Mouse (Mus musculus) heart, embryonic 16.5 days (tissue): ENCODE results near the gene Hmga2. TPM values are rescaled to one million over a fixed set of nuclear protein-coding genes. Genes with fewer than 3 reads are reported as not detected.
A peak's percentile ranks its signal among the peaks of the same experiment; 100 is the strongest.

Source experiments
- ATAC-seq: fragments of 200-750 bp; cut with Nextera tagmentation; replicated peaks from 2 replicates; pipeline ENCODE4 v1.8.0; 2017; ENCODE audit warnings: moderate number of reproducible peaks; ENCODE audit not compliant: insufficient read depth, low FRiP score; ENCODE audit errors: extremely low read depth
- H3K27ac ChIP-seq: fragments of 300-500 bp; sonication (generic); 2 replicates; pipeline ENCODE4 v1.5.1; 2014; ENCODE audit warnings: mild to moderate bottlenecking, low read length, control low read depth, moderate library complexity
- H3K27me3 ChIP-seq: fragments of 300-500 bp; sonication (generic); 2 replicates; pipeline ENCODE4 v1.6.1; 2014; ENCODE audit warnings: low read length, mixed read lengths; ENCODE audit not compliant: control insufficient read depth, insufficient read depth
- H3K36me3 ChIP-seq: fragments of 300-500 bp; sonication (generic); 2 replicates; pipeline ENCODE4 v1.6.1; 2014; ENCODE audit not compliant: control insufficient read depth, insufficient read depth
- H3K4me1 ChIP-seq: fragments of 300-500 bp; sonication (generic); 2 replicates; pipeline ENCODE4 v1.6.1; 2014; ENCODE audit warnings: low read length, mixed read lengths; ENCODE audit not compliant: control insufficient read depth, insufficient read depth
- H3K4me2 ChIP-seq: fragments of 300-500 bp; sonication (generic); 2 replicates; pipeline ENCODE4 v1.6.1; 2014; ENCODE audit warnings: low read depth, mild to moderate bottlenecking, control low read depth, low read length
- H3K4me3 ChIP-seq: fragments of 300-500 bp; sonication (generic); 2 replicates; pipeline ENCODE4 v1.5.1; 2014; ENCODE audit warnings: mild to moderate bottlenecking, control low read depth, low read length
- H3K9ac ChIP-seq: fragments of 300-500 bp; sonication (generic); 2 replicates; pipeline ENCODE4 v1.6.1; 2014; ENCODE audit warnings: low read length, control low read depth
- H3K9me3 ChIP-seq: fragments of 300-500 bp; sonication (generic); replicated peaks from 2 replicates; pipeline ENCODE4 v1.6.1; 2016; ENCODE audit warnings: low read length; ENCODE audit not compliant: control insufficient read depth
- WGBS: fragments of 180-500 bp; shearing (Covaris S2); extraction: QIAGEN DNeasy Blood & Tissue Kit; methylation state at CpG from one replicate; pipeline ENCODE4 v1.1.7; 2014; 5-methylcytosine and 5-hydroxymethylcytosine counted together
- polyA plus RNA-seq: library from polyadenylated mRNA; unstranded; fragments of >200 nt; fragmentation: Nextera tagmentation; extraction: Ambion mirVana; gene quantifications from 2 replicates; pipeline ENCODE4 v1.2.1, GENCODE M21; 2015

The Hmga2 gene
- polyA plus RNA-seq, 1 experiment from 2014 or later = 1.8 TPM

- Histone ChIP-seq H3K27ac (no peak overlapping the region), H3K9ac (no peak overlapping the region)
- WGBS = 42% methylated on average over 6 of the region's 6 CpGs
Observed at GRCm38 (mm10) chr10:120398745-120399144, 77.5 kb downstream of the Hmga2 start.

GRCm38 (mm10) chr10:120397211-120397631, 79.0 kb downstream of the Hmga2 start:
- no peak for ATAC-seq

More at GRCm38 (mm10) chr10:120398745-120399144, 77.5 kb downstream of the Hmga2 start:
- H3K4me2 ChIP-seq = no peak overlapping the region
- no peaks in the 10 kb centered on the region for H3K9me3 ChIP-seq
- H3K4me1 ChIP-seq = peaks cover 16% of the 10 kb centered on the region
- no peak overlapping the region for H3K4me3 ChIP-seq
- no peak for ATAC-seq
- H3K36me3 ChIP-seq = no peaks in the 10 kb centered on the region
- no peaks in the 10 kb centered on the region for H3K27me3 ChIP-seq

GRCm38 (mm10) chr10:120395550-120395949, 80.7 kb downstream of the Hmga2 start:
- Histone ChIP-seq H3K4me2 (no peak overlapping the region), H3K9me3 (no peaks in the 10 kb centered on the region), H3K27me3 (no peaks in the 10 kb centered on the region), H3K27ac (no peak overlapping the region), H3K9ac (no peak overlapping the region), H3K4me3 (no peak overlapping the region), H3K4me1 (peaks cover 8% of the 10 kb centered on the region), H3K36me3 (no peaks in the 10 kb centered on the region)
- WGBS = 65% methylated on average over 6 of the region's 6 CpGs
- no peak for ATAC-seq

More at GRCm38 (mm10) chr10:120397211-120397631, 79.0 kb downstream of the Hmga2 start:
- Histone ChIP-seq H3K9me3 (no peaks in the 10 kb centered on the region), H3K9ac (no peak overlapping the region), H3K4me1 (peaks cover 9% of the 10 kb centered on the region), H3K36me3 (no peaks in the 10 kb centered on the region), H3K4me3 (no peak overlapping the region), H3K27ac (no peak overlapping the region), H3K4me2 (no peak overlapping the region), H3K27me3 (no peaks in the 10 kb centered on the region)
- 79% methylated on average over 17 of the region's 17 CpGs for WGBS

DNA sequence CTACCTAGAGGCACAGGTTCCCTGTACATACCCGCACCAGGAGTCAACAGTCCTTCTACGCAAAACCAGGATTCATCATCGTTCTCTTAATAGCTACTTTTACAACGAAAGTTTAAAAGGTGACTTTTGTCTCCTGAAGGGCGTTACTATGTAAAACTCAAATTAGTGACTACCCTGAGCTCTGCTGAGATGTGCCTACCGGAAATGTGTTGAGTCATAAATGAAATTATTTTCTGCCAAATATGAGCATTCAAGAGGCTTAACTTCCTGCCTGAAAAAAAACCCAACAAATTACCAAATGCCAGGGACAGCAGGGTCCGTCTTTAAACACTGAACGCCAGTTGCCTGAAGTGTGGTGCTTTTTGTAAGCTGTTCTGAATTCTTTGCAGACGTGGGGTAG, 81.5 kb downstream of the Hmga2 start:
- 84% methylated on average over 9 of the region's 9 CpGs for WGBS
- no peak overlapping the region for H3K27ac ChIP-seq

GRCm38 (mm10) chr10:120391971-120392716, 84.1 kb downstream of the Hmga2 start:
- 47% methylated on average over 14 of the region's 14 CpGs for whole genome bisulfite sequencing
- Histone ChIP-seq H3K36me3 (no peaks in the 10 kb centered on the region), H3K4me2 (no peak overlapping the region), H3K4me3 (no peak overlapping the region), H3K9me3 (no peaks in the 10 kb centered on the region), H3K9ac (no peak overlapping the region), H3K27me3 (no peaks in the 10 kb centered on the region), H3K4me1 (peaks cover 6% of the 10 kb centered on the region), H3K27ac (no peak overlapping the region)
- no peak for ATAC-seq

More for the DNA sequence above, 81.5 kb downstream of the Hmga2 start:
- H3K36me3 ChIP-seq = no peaks in the 10 kb centered on the region
- H3K9ac ChIP-seq = no peak overlapping the region
- H3K4me3 ChIP-seq = no peak overlapping the region
- ATAC-seq = no peak
- no peak overlapping the region for H3K4me2 ChIP-seq
- H3K9me3 ChIP-seq = no peaks in the 10 kb centered on the region
- no peaks in the 10 kb centered on the region for H3K27me3 ChIP-seq
- peaks cover 8% of the 10 kb centered on the region for H3K4me1 ChIP-seq

GRCm38 (mm10) chr10:120390912-120391835, 85.1 kb downstream of the Hmga2 start:
- H3K9ac ChIP-seq = no peak overlapping the region
- no peaks in the 10 kb centered on the region for H3K27me3 ChIP-seq
- no peak for ATAC-seq
- no peaks in the 10 kb centered on the region for H3K9me3 ChIP-seq
- 59% methylated on average over 28 of the region's 28 CpGs for WGBS
- no peaks in the 10 kb centered on the region for H3K36me3 ChIP-seq
- no peak overlapping the region for H3K4me3 ChIP-seq
- 0 out of 2 replicates have a peak overlapping the region, but pooled peaks have one; percentile 4 for H3K4me2 ChIP-seq
- no peak overlapping the region for H3K27ac ChIP-seq
- H3K4me1 ChIP-seq = peaks cover 6% of the 10 kb centered on the region

- no peak for ATAC-seq
- Histone ChIP-seq H3K9me3 (no peaks in the 10 kb centered on the region), H3K27ac (no peak overlapping the region), H3K4me3 (no peak overlapping the region), H3K36me3 (no peaks in the 10 kb centered on the region), H3K27me3 (no peaks in the 10 kb centered on the region), H3K4me2 (no peak overlapping the region), H3K4me1 (peaks cover 15% of the 10 kb centered on the region), H3K9ac (no peak overlapping the region)
- 63% methylated on average over 6 of the region's 6 CpGs for WGBS
Observed at GRCm38 (mm10) chr10:120389707-120390106, 86.6 kb downstream of the Hmga2 start.

- 58% methylated on average over 10 of the region's 10 CpGs for WGBS
- Histone ChIP-seq H3K9ac (no peak overlapping the region), H3K9me3 (no peaks in the 10 kb centered on the region), H3K36me3 (no peaks in the 10 kb centered on the region), H3K27me3 (no peaks in the 10 kb centered on the region), H3K4me3 (no peak overlapping the region), H3K4me2 (no peak overlapping the region), H3K4me1 (peaks cover 22% of the 10 kb centered on the region), H3K27ac (no peak overlapping the region)
- ATAC-seq = no peak
Observed at GRCm38 (mm10) chr10:120388966-120389365, 87.3 kb downstream of the Hmga2 start.
